Mouse (Mus musculus): ENCODE data around the gene Ripk1.
A peak's percentile ranks its signal among the peaks of the same experiment; 100 is the strongest.

Gene Ripk1

GRCm38 (mm10) chr13:34002058-34003006 lies at the start of gene Ripk1, which contains the start of gene Serpinb6a:
Ripk1 (plus strand) TSS chr13:34002363.
Serpinb6a (minus strand) TSS chr13:34002794.
- DNase-seq (ENCODE audit: low spot score): peak; percentile 90

GRCm38 (mm10) chr13:33952947-33953346 lies 49.2 kb upstream of the Ripk1 start:
- DNase-seq (ENCODE audit: low spot score): no peak

- DNase-seq (ENCODE audit: low spot score): peak; percentile 55
Measured at GRCm38 (mm10) chr13:33956571-33957421, 45.4 kb upstream of the Ripk1 start.

- no peak for DNase-seq (ENCODE audit: low spot score)
Measured at GRCm38 (mm10) chr13:33959771-33960170, 42.4 kb upstream of the Ripk1 start.

- DNase-seq (ENCODE audit: low spot score): peak; percentile 86
Measured at GRCm38 (mm10) chr13:33964206-33965046, 37.7 kb upstream of the Ripk1 start, which contains the start of gene Nqo2. Nqo2 (plus strand) TSS chr13:33964687.

GRCm38 (mm10) chr13:33965056-33966024 lies 36.8 kb upstream of the Ripk1 start:
- peak; percentile 13 for DNase-seq (ENCODE audit: low spot score)

GRCm38 (mm10) chr13:33966025-33966412 lies 36.1 kb upstream of the Ripk1 start:
- no peak for DNase-seq (ENCODE audit: low spot score)

- no peak for DNase-seq (ENCODE audit: low spot score)
Measured at GRCm38 (mm10) chr13:33966574-33966973, 35.6 kb upstream of the Ripk1 start.

GRCm38 (mm10) chr13:33989625-33990024 lies 12.5 kb upstream of the Ripk1 start:
- no peak for DNase-seq (ENCODE audit: low spot score)

- peak; percentile 81 for DNase-seq (ENCODE audit: low spot score)
Measured at GRCm38 (mm10) chr13:33995197-33995596, 7.0 kb upstream of the Ripk1 start.

- DNase-seq (ENCODE audit: low spot score): no peak
Measured at GRCm38 (mm10) chr13:34003058-34003457, 895 bp downstream of the Ripk1 start.

GRCm38 (mm10) chr13:34007234-34007633 lies 5.1 kb downstream of the Ripk1 start:
- DNase-seq (ENCODE audit: low spot score): no peak

GRCm38 (mm10) chr13:34016927-34017569 lies 14.9 kb downstream of the Ripk1 start:
- no peak for DNase-seq (ENCODE audit: low spot score)

- DNase-seq (ENCODE audit: low spot score): no peak
Measured at GRCm38 (mm10) chr13:34018521-34018920, 16.4 kb downstream of the Ripk1 start.

- DNase-seq (ENCODE audit: low spot score): no peak
Measured at GRCm38 (mm10) chr13:34021998-34022397, 19.8 kb downstream of the Ripk1 start.

GRCm38 (mm10) chr13:34032041-34032440 lies 29.9 kb downstream of the Ripk1 start:
- no peak for DNase-seq (ENCODE audit: low spot score)

GRCm38 (mm10) chr13:34035424-34035823 lies 33.3 kb downstream of the Ripk1 start:
- no peak for DNase-seq (ENCODE audit: low spot score)

GRCm38 (mm10) chr13:34036726-34037125 lies 34.6 kb downstream of the Ripk1 start:
- DNase-seq (ENCODE audit: low spot score): no peak

- DNase-seq (ENCODE audit: low spot score): peak; percentile 98
Measured at GRCm38 (mm10) chr13:34037172-34038055, 35.3 kb downstream of the Ripk1 start, which contains the start of gene Bphl. Bphl (plus strand) TSS chr13:34037597.
